Mouse (Mus musculus): Measurements from ENCODE around the gene Usp4. TPM values are rescaled to one million over a fixed set of nuclear protein-coding genes. Genes with fewer than 3 reads are reported as not detected.

The Usp4 gene
- polyA plus RNA-seq, 2 experiments from 2014 or later, result 98.8 to 127 TPM

GRCm38 (mm10) chr9:108342301-108342831 is 5.3 kb upstream of the Usp4 start:
- no peak for ATAC-seq

GRCm38 (mm10) chr9:108343331-108343730 is 4.3 kb upstream of the Usp4 start:
- ATAC-seq, result no peak

GRCm38 (mm10) chr9:108343835-108344234 is 3.8 kb upstream of the Usp4 start:
- no peak for ATAC-seq

GRCm38 (mm10) chr9:108344471-108344870 is 3.2 kb upstream of the Usp4 start:
- ATAC-seq, result no peak

- no peak for ATAC-seq
Measured at GRCm38 (mm10) chr9:108347024-108347423, 629 bp upstream of the Usp4 start.

GRCm38 (mm10) chr9:108348290-108348680 is 632 bp downstream of the Usp4 start:
- no peak for ATAC-seq

GRCm38 (mm10) chr9:108349727-108350126 is 2.1 kb downstream of the Usp4 start:
- no peak for ATAC-seq

GRCm38 (mm10) chr9:108378234-108378633 is 30.6 kb downstream of the Usp4 start:
- no peak for ATAC-seq

- ATAC-seq, result no peak
Measured at GRCm38 (mm10) chr9:108378736-108379135, 31.1 kb downstream of the Usp4 start.

- no peak for ATAC-seq
Measured at GRCm38 (mm10) chr9:108379294-108379693, 31.6 kb downstream of the Usp4 start.

GRCm38 (mm10) chr9:108381382-108381781 is 33.7 kb downstream of the Usp4 start:
- ATAC-seq, result no peak

- no peak for ATAC-seq
Measured at GRCm38 (mm10) chr9:108385006-108385405, 37.4 kb downstream of the Usp4 start.

GRCm38 (mm10) chr9:108386816-108387215 is 39.2 kb downstream of the Usp4 start:
- no peak for ATAC-seq

GRCm38 (mm10) chr9:108388601-108389000 is 40.9 kb downstream of the Usp4 start:
- ATAC-seq, result no peak

- ATAC-seq, result no peak
Measured at GRCm38 (mm10) chr9:108389220-108389619, 41.6 kb downstream of the Usp4 start.

- no peak for ATAC-seq
Measured at GRCm38 (mm10) chr9:108392676-108393075, 45.0 kb downstream of the Usp4 start, which contains the start of gene 1700102P08Rik. TSS of gene 1700102P08Rik (plus strand) at chr9:108392805.

GRCm38 (mm10) chr9:108394191-108394590 is 46.5 kb downstream of the Usp4 start:
- no peak for ATAC-seq

GRCm38 (mm10) chr9:108395427-108395826 is 47.8 kb downstream of the Usp4 start:
- ATAC-seq, result no peak

- ATAC-seq, result no peak
Measured at GRCm38 (mm10) chr9:108398324-108398723, 50.7 kb downstream of the Usp4 start.

GRCm38 (mm10) chr9:108401186-108401960 is 53.7 kb downstream of the Usp4 start:
- ATAC-seq, result no peak

GRCm38 (mm10) chr9:108403081-108403480 is 55.4 kb downstream of the Usp4 start:
- no peak for ATAC-seq

- no peak for ATAC-seq
Measured at GRCm38 (mm10) chr9:108404451-108404850, 56.8 kb downstream of the Usp4 start.

GRCm38 (mm10) chr9:108409535-108409934 is 61.9 kb downstream of the Usp4 start:
- no peak for ATAC-seq

GRCm38 (mm10) chr9:108411381-108411942 is 63.8 kb downstream of the Usp4 start:
- ATAC-seq, result no peak
